ENCODE assay signal across 29 mouse cellular contexts in genomic region chr5:150024901-150025300, GRCm38 (mm10). TPM values are rescaled to one million over a fixed set of nuclear protein-coding genes. Genes with fewer than 3 reads are reported as not detected.
"Had no signal": no experiment of that assay in that cellular context is flagged by ENCODE, and none has a peak within 500 bp of the region (broad histone marks: within the 10 kb centered on the region; RNA-seq: fewer than 3 reads in every experiment).

No protein-coding gene starts in this region.

- H3K36me3 ChIP-seq: embryonic facial prominence, embryonic 10.5 days; embryonic facial prominence, embryonic 12.5 days; embryonic facial prominence, embryonic 13.5 days; embryonic facial prominence, embryonic 15.5 days; forebrain, embryonic 10.5 days; forebrain, embryonic 12.5 days; forebrain, embryonic 15.5 days had no signal

- H3K27ac ChIP-seq: embryonic facial prominence, embryonic 10.5 days; embryonic facial prominence, embryonic 12.5 days; embryonic facial prominence, embryonic 13.5 days; embryonic facial prominence, embryonic 15.5 days; forebrain, embryonic 10.5 days; forebrain, embryonic 12.5 days; forebrain, embryonic 13.5 days; forebrain, embryonic 15.5 days; gastrocnemius, adult 2 months; heart, adult 2 months had no signal

- H3K4me2 ChIP-seq: embryonic facial prominence, embryonic 12.5 days; embryonic facial prominence, embryonic 13.5 days; embryonic facial prominence, embryonic 15.5 days; forebrain, embryonic 12.5 days; forebrain, embryonic 13.5 days; forebrain, embryonic 15.5 days had no signal

- H3K9me3 ChIP-seq: embryonic facial prominence, embryonic 12.5 days; embryonic facial prominence, embryonic 13.5 days; embryonic facial prominence, embryonic 15.5 days; forebrain, embryonic 10.5 days; forebrain, embryonic 12.5 days; forebrain, embryonic 13.5 days; forebrain, embryonic 15.5 days had no signal

- DNase-seq: cerebellum, adult 2 months; cerebellum, adult 8-10 months; cerebellum, adult 9-10 months; cerebellum, adult 9-11 months; cerebellum, postnatal 36 days; embryo, embryonic 11 days; forebrain, postnatal 0 days; gastrocnemius, adult 2 months; gastrocnemius, postnatal 10 days; gastrocnemius, postnatal 14 days; gastrocnemius, postnatal 25 days; gastrocnemius, postnatal 36 days; heart, adult 18-20 months; heart, adult 2 months had no signal

- H3K9ac ChIP-seq: embryonic facial prominence, embryonic 12.5 days; embryonic facial prominence, embryonic 13.5 days; embryonic facial prominence, embryonic 15.5 days; forebrain, embryonic 12.5 days; forebrain, embryonic 13.5 days; forebrain, embryonic 15.5 days; forebrain, postnatal 0 days had no signal

- H3K27me3 ChIP-seq: embryonic facial prominence, embryonic 12.5 days; embryonic facial prominence, embryonic 15.5 days; forebrain, embryonic 12.5 days; forebrain, embryonic 13.5 days; forebrain, embryonic 15.5 days had no signal

- ATAC-seq: forebrain, embryonic 13.5 days; forebrain, embryonic 14.5 days; forebrain, embryonic 15.5 days; forebrain, embryonic 16.5 days; forebrain, postnatal 0 days had no signal

- H3K4me3 ChIP-seq: embryonic facial prominence, embryonic 10.5 days; embryonic facial prominence, embryonic 12.5 days; embryonic facial prominence, embryonic 13.5 days; embryonic facial prominence, embryonic 15.5 days; erythroblast, embryonic 14.5 days; forebrain, embryonic 10.5 days; forebrain, embryonic 12.5 days; forebrain, embryonic 13.5 days; forebrain, embryonic 15.5 days; gastrocnemius, adult 2 months; heart, adult 2 months had no signal

- H3K4me1 ChIP-seq: embryonic facial prominence, embryonic 12.5 days; embryonic facial prominence, embryonic 15.5 days had no signal

RNA-seq across cellular contexts. Expression of gene Rxfp2, which starts 6.4 kb away (rescaled TPM):
- total RNA-seq: common myeloid progenitor, adult 5-6 weeks; gastrocnemius, adult 18-20 months; gastrocnemius, adult 2 months; gastrocnemius, adult 8-10 months; gastrocnemius, postnatal 10 days; gastrocnemius, postnatal 14 days; gastrocnemius, postnatal 25 days; gastrocnemius, postnatal 36 days; granulocyte monocyte progenitor cell, adult 5-6 weeks; heart, adult 18-20 months; heart, adult 2 months had no signal
- polyA plus RNA-seq: erythroblast, embryonic 14.5 days had no signal
